Mouse (Mus musculus) hindbrain, embryonic 16.5 days (tissue): ENCODE measurements around the gene Chn2. TPM values are rescaled to one million over a fixed set of nuclear protein-coding genes. Genes with fewer than 3 reads are reported as not detected.

Experiments
- ATAC-seq: fragments of 200-750 bp; cut with Nextera tagmentation; 2 replicates; pipeline ENCODE4 v1.8.0; 2017; ENCODE audit warnings: moderate TSS enrichment, moderate library complexity
- H3K27ac ChIP-seq: fragments of 300-500 bp; sonication (generic); 2 replicates; pipeline ENCODE4 v1.5.1; 2014; ENCODE audit warnings: low read depth, mild to moderate bottlenecking, control low read depth, low read length, moderate library complexity
- H3K27me3 ChIP-seq: fragments of 300-500 bp; sonication (generic); replicated peaks from 2 replicates; pipeline ENCODE4 v1.6.1; 2014; ENCODE audit warnings: low read length; ENCODE audit not compliant: control insufficient read depth, insufficient read depth
- H3K36me3 ChIP-seq: fragments of 300-500 bp; sonication (generic); 2 replicates; pipeline ENCODE4 v1.6.1; 2014; ENCODE audit warnings: mild to moderate bottlenecking, low read length, moderate library complexity, mixed read lengths; ENCODE audit not compliant: control insufficient read depth, insufficient read depth
- H3K4me1 ChIP-seq: fragments of 300-500 bp; sonication (generic); 2 replicates; pipeline ENCODE4 v1.6.1; 2014; ENCODE audit warnings: low read depth, low read length; ENCODE audit not compliant: control insufficient read depth, insufficient read depth
- H3K4me2 ChIP-seq: fragments of 300-500 bp; sonication (generic); 2 replicates; pipeline ENCODE4 v1.6.1; 2014; ENCODE audit warnings: mild to moderate bottlenecking, low read length, control low read depth, moderate library complexity
- H3K4me3 ChIP-seq: fragments of 300-500 bp; sonication (generic); 2 replicates; pipeline ENCODE4 v1.5.1; 2014; ENCODE audit warnings: mild to moderate bottlenecking, low read length, control low read depth, moderate library complexity
- H3K9ac ChIP-seq: fragments of 300-500 bp; sonication (generic); 2 replicates; pipeline ENCODE4 v1.6.1; 2014; ENCODE audit warnings: low read depth, mild to moderate bottlenecking, control low read depth, low read length, moderate library complexity
- H3K9me3 ChIP-seq: fragments of 300-500 bp; sonication (generic); 2 replicates; pipeline ENCODE4 v1.6.1; 2014; ENCODE audit warnings: mild to moderate bottlenecking, low read length, moderate library complexity; ENCODE audit not compliant: control insufficient read depth
- WGBS: fragments of 180-500 bp; shearing (Covaris S2); extraction: QIAGEN DNeasy Blood & Tissue Kit; methylation state at CpG from one replicate; pipeline ENCODE4 v1.1.7; 2014; 5-methylcytosine and 5-hydroxymethylcytosine counted together
- polyA plus RNA-seq: library from polyadenylated mRNA; unstranded; fragments of >200 nt; fragmentation: Nextera tagmentation; extraction: Ambion mirVana; gene quantifications from 2 replicates; pipeline ENCODE4 v1.2.1, GENCODE M21; 2015

The Chn2 gene
- polyA plus RNA-seq, 1 experiment from 2014 or later = 24.4 TPM

DNA sequence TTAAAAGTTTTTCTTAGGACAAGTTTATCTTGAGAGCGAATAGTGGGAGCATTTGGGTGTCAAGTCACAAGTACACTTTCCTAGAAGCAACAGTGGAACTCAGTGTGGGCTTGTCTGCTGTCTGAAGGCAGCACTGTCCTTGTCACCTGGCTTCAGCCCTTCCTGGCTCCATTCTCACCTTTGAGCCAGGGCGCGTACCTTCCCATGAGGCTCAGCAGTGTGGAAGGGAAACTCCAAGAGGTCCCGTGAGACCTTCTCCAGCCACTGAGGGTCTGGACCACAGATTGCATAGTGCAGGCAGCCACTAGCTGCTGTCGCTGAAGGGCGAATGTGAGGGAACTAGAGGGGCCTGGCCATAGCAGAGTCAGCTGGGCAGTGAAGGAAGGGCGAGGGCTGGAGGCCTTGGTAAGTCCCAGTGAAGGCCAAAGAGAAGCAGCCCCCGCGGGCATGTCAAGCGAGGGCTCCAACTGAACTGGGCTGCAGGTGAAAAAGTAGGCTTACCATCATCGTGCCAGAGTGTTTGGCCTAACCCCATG lies 293.8 kb downstream of the Chn2 start:
- Histone ChIP-seq H3K27ac (no peak overlapping the region), H3K27me3 (peaks cover 8% of the 10 kb centered on the region), H3K4me1 (peaks cover 7% of the 10 kb centered on the region), H3K36me3 (no peaks in the 10 kb centered on the region), H3K4me2 (no peak overlapping the region), H3K9me3 (no peaks in the 10 kb centered on the region), H3K9ac (no peak overlapping the region), H3K4me3 (no peak overlapping the region)
- no peak for ATAC-seq
- 57% methylated on average over 11 of the region's 11 CpGs for WGBS

DNA sequence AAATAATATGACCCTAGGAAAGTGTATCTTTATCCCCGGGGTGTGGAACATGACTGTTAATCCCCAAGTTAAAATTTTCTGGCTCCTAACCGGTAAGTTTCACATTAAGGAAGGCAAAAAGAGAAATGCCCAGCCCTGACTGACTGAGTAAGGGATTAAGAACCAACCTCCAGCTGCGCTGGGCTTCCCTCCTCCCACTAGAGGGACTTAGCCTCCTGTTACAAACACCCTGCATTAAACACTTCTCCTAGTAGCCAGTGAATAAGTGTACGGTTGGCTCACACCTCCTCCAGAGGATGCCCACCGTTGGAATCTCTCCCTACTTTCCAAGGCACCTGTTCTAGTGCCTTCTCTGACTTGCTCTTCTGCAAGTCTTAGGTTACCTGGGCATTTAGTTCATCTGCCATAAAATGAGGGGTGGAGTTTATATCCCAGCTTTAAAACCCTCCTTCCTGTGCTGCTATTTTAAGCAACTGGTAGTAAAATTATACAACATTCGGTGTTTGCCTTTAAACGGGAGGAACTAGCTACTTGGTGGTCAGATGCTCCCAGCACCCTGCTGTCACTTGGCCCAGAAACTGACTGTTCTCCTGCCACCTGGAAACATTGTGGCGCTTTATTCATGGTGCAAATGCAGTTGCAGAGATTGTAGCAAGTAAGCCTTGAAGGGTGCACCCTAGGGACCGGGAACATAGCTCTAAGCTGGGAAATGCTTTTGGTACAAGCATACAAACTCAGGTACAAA lies 294.5 kb downstream of the Chn2 start:
- ATAC-seq = no peak
- Histone ChIP-seq H3K27ac (no peak overlapping the region), H3K9ac (no peak overlapping the region), H3K9me3 (no peaks in the 10 kb centered on the region), H3K36me3 (no peaks in the 10 kb centered on the region), H3K4me3 (no peak overlapping the region), H3K4me1 (peaks cover 7% of the 10 kb centered on the region), H3K27me3 (peaks cover 4% of the 10 kb centered on the region), H3K4me2 (no peak overlapping the region)
- 46% methylated on average over 9 of the region's 9 CpGs for WGBS

DNA sequence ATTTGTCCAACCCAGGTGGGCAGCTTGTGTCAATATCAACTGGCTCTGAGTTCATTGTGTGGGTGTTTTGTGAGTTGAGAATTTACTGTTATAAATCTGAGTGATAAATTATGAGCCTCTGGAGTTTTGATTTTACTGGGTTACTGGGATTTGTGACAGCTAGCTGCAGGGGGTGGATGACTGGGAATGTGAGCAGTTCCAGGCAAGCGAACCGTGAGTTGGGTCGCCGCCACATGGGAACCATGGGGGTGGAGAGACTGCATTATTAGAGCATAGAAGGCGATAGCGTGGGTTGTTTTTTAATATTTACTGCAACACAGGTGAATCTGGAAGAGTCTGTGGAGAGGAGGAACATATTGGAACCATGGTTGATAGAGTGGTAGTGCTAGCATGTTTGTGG lies 298.0 kb downstream of the Chn2 start:
- H3K9me3 ChIP-seq = no peaks in the 10 kb centered on the region
- no peak overlapping the region for H3K27ac ChIP-seq
- H3K4me1 ChIP-seq = peaks cover 5% of the 10 kb centered on the region
- no peaks in the 10 kb centered on the region for H3K36me3 ChIP-seq
- no peak overlapping the region for H3K9ac ChIP-seq
- no peak overlapping the region for H3K4me2 ChIP-seq
- 70% methylated on average over 6 of the region's 6 CpGs for WGBS
- H3K27me3 ChIP-seq = no peaks in the 10 kb centered on the region
- no peak overlapping the region for H3K4me3 ChIP-seq
- no peak for ATAC-seq

DNA sequence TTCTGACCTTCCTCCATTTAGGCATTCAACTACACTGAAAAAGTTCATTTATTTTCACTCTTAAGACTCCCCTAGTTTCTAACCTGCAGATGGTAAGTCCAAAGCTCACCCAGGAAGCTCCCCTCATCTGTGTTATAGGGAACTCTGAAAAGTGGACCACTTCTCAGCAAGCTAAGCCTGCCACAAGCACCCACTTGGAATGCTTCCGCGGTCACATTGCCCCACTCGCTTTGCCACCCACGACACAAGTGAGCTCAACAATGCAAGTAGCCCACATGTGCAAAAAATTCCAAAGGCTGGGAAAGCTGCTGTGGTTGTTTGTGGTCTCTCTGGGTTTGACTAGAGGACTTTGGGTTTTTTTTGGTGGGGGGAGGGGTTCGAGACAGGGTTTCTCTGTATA lies 301.8 kb downstream of the Chn2 start:
- no peaks in the 10 kb centered on the region for H3K9me3 ChIP-seq
- no peak overlapping the region for H3K4me2 ChIP-seq
- ATAC-seq = no peak
- no peaks in the 10 kb centered on the region for H3K27me3 ChIP-seq
- no peaks in the 10 kb centered on the region for H3K4me1 ChIP-seq
- H3K4me3 ChIP-seq = no peak overlapping the region
- no peak overlapping the region for H3K9ac ChIP-seq
- WGBS = 93% methylated on average over 5 of the region's 5 CpGs
- no peak overlapping the region for H3K27ac ChIP-seq
- H3K36me3 ChIP-seq = no peaks in the 10 kb centered on the region

DNA sequence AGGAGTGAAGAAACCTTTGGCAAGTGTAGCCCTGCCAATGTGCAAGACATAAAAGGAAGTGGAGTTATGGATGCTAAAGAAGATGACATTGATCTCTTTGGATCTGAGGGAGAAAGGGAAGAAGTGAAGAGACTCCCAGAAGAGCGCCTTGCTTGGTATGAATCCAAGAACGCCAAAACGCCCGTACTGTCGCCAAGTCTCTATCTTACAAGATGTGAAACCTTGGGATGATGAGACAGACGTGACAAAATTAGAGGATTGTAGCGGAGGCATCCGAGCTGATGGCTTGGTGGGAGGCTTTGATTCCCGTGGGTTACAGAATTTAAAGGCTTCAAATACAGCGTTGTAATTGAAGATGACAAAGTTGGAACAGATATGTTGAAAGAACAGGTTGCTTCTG lies 302.9 kb downstream of the Chn2 start:
- Histone ChIP-seq H3K9ac (no peak overlapping the region), H3K9me3 (no peaks in the 10 kb centered on the region), H3K4me2 (no peak overlapping the region), H3K27me3 (no peaks in the 10 kb centered on the region), H3K36me3 (no peaks in the 10 kb centered on the region), H3K4me3 (no peak overlapping the region), H3K4me1 (no peaks in the 10 kb centered on the region), H3K27ac (no peak overlapping the region)
- WGBS = 85% methylated on average over 10 of the region's 10 CpGs
- no peak for ATAC-seq

Other genes with a start within 250 kb of the Chn2 start
- 21.4 and 21.7 TPM in 2 replicates for gene Tril, start 218.7 kb upstream of the Chn2 start, polyA plus RNA-seq
- gene Cpvl, start 60.9 kb upstream of the Chn2 start, polyA plus RNA-seq = 0.24 TPM in 1 of 2 replicates, not detected in the other